Mouse (Mus musculus) C2C12 (cell line): ENCODE measurements at regions not wholly inside any gene's neighbourhood (a gene's known extent, or its start where the extent isn't known, plus 50 kb on each side); places are given as distances from the start of the nearest gene placed in this dataset.

Experiments
- H3K27me3 ChIP-seq: one replicate; pipeline ENCODE4 v1.6.1; 2011; ENCODE audit not compliant: control insufficient read depth, insufficient read depth, insufficient read length
- H3K36me3 ChIP-seq: one replicate; pipeline ENCODE4 v1.6.1; 2011; ENCODE audit not compliant: control insufficient read depth, insufficient read depth
- H3K4me3 ChIP-seq: one replicate; pipeline ENCODE4 v1.5.1; 2011; ENCODE audit warnings: mild to moderate bottlenecking, control low read depth; ENCODE audit not compliant: poor library complexity, insufficient read depth, severe bottlenecking
- H3K79me2 ChIP-seq: one replicate; pipeline ENCODE4 v1.6.1; 2011; ENCODE audit not compliant: control insufficient read depth, insufficient read depth
- H3K79me3 ChIP-seq: one replicate; pipeline ENCODE4 v1.6.1; 2011; ENCODE audit warnings: low read depth, control low read depth
- H3ac ChIP-seq: one replicate; pipeline ENCODE3; 2011; ENCODE audit warnings: low read depth; ENCODE audit not compliant: control insufficient read depth, insufficient read length
- CEBPB ChIP-seq: IDR thresholded peaks from one replicate; pipeline ENCODE4 v1.6.1; 2011; ENCODE audit warnings: low read depth, mild to moderate bottlenecking, control low read depth, moderate library complexity
- CTCF ChIP-seq: IDR thresholded peaks from one replicate; pipeline ENCODE4 v1.5.1; 2011; ENCODE audit not compliant: control insufficient read depth, insufficient read depth, insufficient read length
- FOSL1 ChIP-seq: IDR thresholded peaks from one replicate; pipeline ENCODE4 v1.8.0; 2011; ENCODE audit warnings: mild to moderate bottlenecking, low read length; ENCODE audit not compliant: poor library complexity, insufficient read depth, severe bottlenecking
- MAX ChIP-seq: IDR thresholded peaks from one replicate; pipeline ENCODE4 v1.6.1; 2011; ENCODE audit warnings: mild to moderate bottlenecking, control low read depth
- MYOD1 ChIP-seq: IDR thresholded peaks from one replicate; pipeline ENCODE4 v1.6.1; 2011; ENCODE audit warnings: low read depth; ENCODE audit not compliant: control insufficient read depth, insufficient read length
- MYOG ChIP-seq: IDR thresholded peaks from one replicate; pipeline ENCODE4 v1.6.1; 2011; ENCODE audit not compliant: control insufficient read depth, insufficient read length; ENCODE audit errors: extremely low read depth
- USF1 ChIP-seq: IDR thresholded peaks from one replicate; pipeline ENCODE4 v1.6.1; 2011; ENCODE audit warnings: low read depth, mild to moderate bottlenecking, control low read depth, moderate library complexity

GRCm38 (mm10) chr13:107600331-107601131 is 443.7 kb upstream of the Smim15 start:
- no peak overlapping the region for H3K4me3 ChIP-seq

DNA sequence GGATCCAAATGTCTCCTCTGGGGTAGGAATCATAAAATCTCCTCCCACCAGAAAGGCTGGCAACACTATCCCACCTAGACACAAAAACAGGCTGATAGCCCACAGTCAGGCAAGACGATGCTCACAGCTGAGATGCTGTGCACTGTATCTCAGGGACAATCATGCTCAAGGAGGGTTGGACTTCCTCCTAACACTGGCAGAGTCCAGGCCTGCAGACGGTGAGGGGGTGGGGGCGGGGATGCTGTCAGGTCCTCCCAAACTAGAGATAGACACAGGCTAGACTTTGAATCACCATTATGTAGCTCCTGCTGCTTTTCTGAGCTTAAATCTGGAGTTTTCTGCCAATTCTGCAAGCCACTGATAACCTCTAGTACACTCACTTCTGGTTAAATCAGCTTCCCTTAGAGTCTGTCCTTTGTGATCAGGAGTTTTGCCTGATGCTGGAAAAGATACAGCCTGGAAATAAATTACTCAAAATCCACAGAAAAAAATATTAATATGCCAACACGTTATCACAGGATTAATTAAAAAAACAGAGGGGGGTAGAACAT is 445.1 kb upstream of the Smim15 start:
- no peaks in the 10 kb centered on the region for H3K36me3 ChIP-seq
- TF ChIP-seq CTCF = no peak
- no peak for TF ChIP-seq MAX
- no peak for TF ChIP-seq FOSL1
- TF ChIP-seq CEBPB = no peak
- TF ChIP-seq USF1 = no peak
- no peak for TF ChIP-seq MYOD1
- no peak for TF ChIP-seq MYOG
- no peak overlapping the region for H3ac ChIP-seq
- H3K27me3 ChIP-seq = no peaks in the 10 kb centered on the region
- H3K79me2 ChIP-seq = no peaks in the 10 kb centered on the region
- no peaks in the 10 kb centered on the region for H3K79me3 ChIP-seq
- no peak overlapping the region for H3K4me3 ChIP-seq

More at GRCm38 (mm10) chr13:107600331-107601131, 443.7 kb upstream of the Smim15 start:
- Histone ChIP-seq H3K36me3 (no peaks in the 10 kb centered on the region), H3K79me3 (no peaks in the 10 kb centered on the region), H3K27me3 (no peaks in the 10 kb centered on the region), H3K79me2 (no peaks in the 10 kb centered on the region), H3ac (no peak overlapping the region)
- TF ChIP-seq FOSL1 = no peak
- TF ChIP-seq MYOD1 = no peak

GRCm38 (mm10) chr13:107598391-107598790 is 445.9 kb upstream of the Smim15 start:
- no peak overlapping the region for H3ac ChIP-seq
- TF ChIP-seq FOSL1 (no peak), CEBPB (no peak)
- H3K4me3 ChIP-seq = no peak overlapping the region
- no peaks in the 10 kb centered on the region for H3K79me3 ChIP-seq
- H3K79me2 ChIP-seq = no peaks in the 10 kb centered on the region
- no peaks in the 10 kb centered on the region for H3K36me3 ChIP-seq
- H3K27me3 ChIP-seq = no peaks in the 10 kb centered on the region

GRCm38 (mm10) chr13:107597217-107597616 is 447.0 kb upstream of the Smim15 start:
- no peaks in the 10 kb centered on the region for H3K27me3 ChIP-seq
- H3K79me3 ChIP-seq = no peaks in the 10 kb centered on the region
- no peak overlapping the region for H3K4me3 ChIP-seq
- no peak for TF ChIP-seq MAX
- no peak for TF ChIP-seq MYOG
- no peak for TF ChIP-seq FOSL1
- no peak for TF ChIP-seq CEBPB
- no peak for TF ChIP-seq CTCF
- no peak for TF ChIP-seq USF1
- TF ChIP-seq MYOD1 = no peak
- H3K79me2 ChIP-seq = no peaks in the 10 kb centered on the region
- no peaks in the 10 kb centered on the region for H3K36me3 ChIP-seq
- no peak overlapping the region for H3ac ChIP-seq

DNA sequence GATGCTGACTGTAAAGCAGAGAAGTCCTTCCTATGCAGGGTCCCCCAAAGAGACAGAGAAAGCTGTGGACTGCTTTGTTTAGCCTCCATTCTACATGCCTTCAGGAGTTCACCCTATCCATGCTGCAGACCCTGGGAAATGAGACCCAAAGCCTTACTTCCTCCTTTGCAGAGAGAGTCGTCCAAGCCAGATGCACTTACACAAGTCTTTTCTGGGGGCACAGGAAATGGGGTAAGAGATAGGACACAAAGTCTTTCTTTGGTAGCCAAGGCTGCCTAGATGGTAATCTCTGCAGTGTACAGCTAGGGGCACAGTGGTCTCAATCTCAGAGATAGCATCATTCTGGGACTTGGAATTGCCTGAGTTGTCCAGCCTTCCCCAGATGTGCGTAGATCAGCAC is 448.1 kb upstream of the Smim15 start:
- Histone ChIP-seq H3K79me2 (no peaks in the 10 kb centered on the region), H3K79me3 (no peaks in the 10 kb centered on the region)
- TF ChIP-seq CEBPB = no peak
- no peak for TF ChIP-seq MYOG
- no peak for TF ChIP-seq MYOD1
- no peak for TF ChIP-seq MAX
- TF ChIP-seq CTCF = no peak

DNA sequence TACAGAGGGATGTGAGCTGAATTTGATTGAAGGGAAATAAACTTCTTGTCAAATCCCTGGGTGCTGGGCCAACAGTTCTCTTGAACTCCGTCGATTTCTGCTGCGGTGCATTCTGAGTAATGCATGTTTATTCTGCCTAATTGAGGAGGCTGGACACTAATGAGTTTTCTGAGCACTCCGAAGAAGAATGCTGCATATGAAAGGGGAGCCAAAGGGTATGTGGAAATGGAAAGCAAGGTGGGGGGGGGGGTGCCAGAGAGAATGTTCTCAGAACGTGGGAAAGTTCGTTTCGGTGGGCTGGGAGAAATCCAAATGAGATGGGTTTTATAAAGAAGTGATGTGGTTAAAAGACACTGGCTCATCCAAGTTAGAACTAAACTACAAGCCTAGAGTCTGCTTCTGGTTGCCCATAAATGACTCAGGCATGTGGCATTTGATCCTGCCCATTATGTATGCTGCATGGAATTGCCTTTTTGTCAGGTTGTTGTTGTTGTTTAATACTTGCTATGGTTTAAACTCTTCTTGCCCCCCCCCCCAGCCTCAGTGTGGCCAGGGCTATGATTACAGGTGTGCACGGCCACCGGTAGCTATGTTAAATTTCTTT is 455.7 kb upstream of the Smim15 start:
- H3K36me3 ChIP-seq = no peaks in the 10 kb centered on the region
- TF ChIP-seq MAX (no peak), CTCF (no peak), FOSL1 (no peak)
- H3K27me3 ChIP-seq = no peaks in the 10 kb centered on the region
- no peak overlapping the region for H3K4me3 ChIP-seq
- H3K79me3 ChIP-seq = no peaks in the 10 kb centered on the region
- H3ac ChIP-seq = no peak overlapping the region
- no peaks in the 10 kb centered on the region for H3K79me2 ChIP-seq

More for the DNA sequence above, 448.1 kb upstream of the Smim15 start:
- no peaks in the 10 kb centered on the region for H3K27me3 ChIP-seq
- H3ac ChIP-seq = no peak overlapping the region
- no peaks in the 10 kb centered on the region for H3K36me3 ChIP-seq
- H3K4me3 ChIP-seq = no peak overlapping the region
